Mouse (Mus musculus): ENCODE measurements around the gene Fam172a.

Gene Fam172a

DNA sequence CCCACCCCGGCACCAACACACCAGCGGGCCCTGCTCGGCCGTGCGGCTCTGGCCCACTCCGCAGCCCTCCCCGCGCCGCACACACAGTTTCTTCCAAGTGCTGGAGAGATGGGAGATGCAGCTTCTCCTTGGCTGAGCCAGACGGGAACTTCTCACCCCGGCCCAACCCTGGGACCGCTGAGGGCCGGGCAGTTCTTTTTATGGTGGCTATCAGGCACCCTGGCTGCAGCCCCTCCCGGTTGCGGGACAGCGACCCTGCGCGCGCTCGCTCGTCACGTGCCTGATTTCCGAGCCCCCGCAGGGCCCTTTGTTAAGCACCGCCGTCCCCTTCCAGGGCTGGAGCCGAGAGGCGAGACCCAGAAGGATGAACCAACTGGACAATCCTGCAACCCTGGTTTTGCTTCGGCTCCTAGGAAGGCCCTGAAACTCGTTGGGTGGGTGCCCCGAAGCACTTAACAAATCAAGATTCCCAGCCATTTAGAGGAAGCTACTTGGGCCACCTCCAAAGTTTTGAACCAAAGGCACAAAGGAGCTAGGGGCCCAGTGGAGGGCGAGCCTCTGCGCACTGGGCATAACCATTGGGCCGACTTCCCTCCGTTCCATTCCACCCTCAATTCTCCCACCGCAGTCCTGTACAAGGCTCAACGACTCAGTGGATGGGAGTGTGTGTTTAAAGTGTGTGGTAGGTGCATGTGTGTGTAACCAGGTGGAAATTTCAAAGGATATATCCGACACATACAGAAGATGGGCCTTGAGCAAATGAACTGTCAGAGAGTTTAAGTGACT, 477.7 kb downstream of the Fam172a start:
- no peak for DNase-seq (ENCODE audit: low read depth, low spot score)

DNA sequence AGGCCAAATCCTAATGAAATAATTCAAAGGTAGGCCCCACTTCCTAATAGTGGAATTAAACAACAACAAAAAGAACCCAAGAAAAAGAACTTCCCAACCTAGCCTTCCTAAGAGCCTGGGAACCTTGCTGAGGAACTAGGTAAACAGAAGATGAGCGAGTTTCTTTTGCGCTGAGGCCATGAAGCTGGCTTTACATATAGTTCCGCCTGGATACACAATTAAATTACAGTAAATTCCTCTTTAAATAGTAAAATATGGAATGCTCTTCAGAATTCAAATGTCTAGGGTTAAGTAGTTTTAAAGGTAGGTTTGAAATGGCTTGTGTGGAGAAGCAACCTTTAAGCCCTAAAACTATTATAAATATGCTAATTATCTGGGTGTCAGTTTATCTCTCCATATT, 478.4 kb downstream of the Fam172a start:
- DNase-seq (ENCODE audit: low read depth, low spot score): no peak

DNA sequence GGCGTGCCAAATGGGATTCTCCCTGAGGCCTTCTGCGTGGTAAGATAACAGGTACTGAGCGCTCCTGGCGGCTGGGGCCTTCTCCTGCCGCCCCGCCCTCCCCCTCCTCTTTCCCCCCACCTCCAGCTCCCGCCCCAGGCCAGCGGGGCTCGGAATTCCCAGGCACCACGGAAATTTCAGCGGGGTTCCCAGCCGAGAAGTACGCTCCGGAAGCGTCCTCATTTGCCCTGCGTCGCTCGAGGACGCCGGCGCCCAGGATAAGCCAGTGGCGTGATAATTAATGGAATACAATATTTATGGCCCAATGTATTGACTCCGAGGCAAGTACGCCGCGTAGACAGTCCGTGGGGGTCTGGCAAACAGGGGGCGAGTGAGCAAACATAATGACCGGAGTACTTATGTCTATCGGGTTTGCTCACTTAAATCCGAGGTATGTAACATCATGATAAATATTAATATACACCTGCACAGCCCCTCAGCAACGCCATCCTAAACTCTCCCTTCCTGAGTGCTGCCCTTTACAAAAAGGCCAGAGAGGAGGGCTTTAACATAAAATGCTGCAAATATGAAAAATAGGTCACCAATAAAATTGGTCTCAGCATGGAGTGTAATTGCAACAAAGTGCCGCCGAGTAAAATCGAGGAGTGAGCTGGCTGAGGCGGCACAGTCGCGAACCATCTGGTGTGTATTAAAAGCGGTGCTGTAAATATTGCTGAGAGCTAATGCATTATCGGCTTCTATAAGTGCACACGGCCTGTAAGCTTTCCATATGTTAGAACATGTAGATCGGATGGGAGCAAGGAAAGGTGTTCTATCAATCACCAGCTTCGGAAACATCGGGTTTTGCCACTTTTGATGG, 479.5 kb downstream of the Fam172a start:
- no peak for DNase-seq (ENCODE audit: low read depth, low spot score)

DNA sequence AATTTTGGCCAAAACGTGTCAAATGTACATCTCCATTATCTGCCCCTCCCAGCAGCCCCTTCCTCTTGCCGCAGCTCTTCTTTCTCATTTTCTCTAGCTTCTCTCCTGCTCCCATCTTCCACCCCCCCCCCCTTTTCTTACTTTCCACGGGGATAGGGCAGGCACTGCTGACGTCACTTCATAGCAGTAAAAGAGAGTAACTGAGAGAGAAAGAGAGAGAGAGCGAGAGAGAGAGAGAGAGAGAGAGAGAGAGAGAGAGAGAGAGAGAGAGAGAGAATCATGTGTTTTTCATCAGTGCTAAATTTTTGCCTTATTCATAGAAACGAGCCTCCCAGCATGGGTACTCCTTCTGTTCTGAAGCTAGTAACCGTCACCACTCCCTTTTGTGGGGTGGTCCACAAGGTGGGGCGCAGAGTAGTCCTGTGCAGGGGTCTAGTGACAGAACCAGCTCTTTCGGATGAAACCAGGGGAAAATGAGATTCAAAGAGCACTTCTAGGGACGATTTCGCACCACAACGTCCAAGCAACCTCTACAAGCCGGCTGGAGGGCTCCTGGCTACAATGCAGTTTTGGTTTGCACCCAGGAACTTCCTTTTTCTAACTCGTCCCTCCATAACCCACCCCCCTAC, 480.2 kb downstream of the Fam172a start:
- DNase-seq (ENCODE audit: low read depth, low spot score): no peak

DNA sequence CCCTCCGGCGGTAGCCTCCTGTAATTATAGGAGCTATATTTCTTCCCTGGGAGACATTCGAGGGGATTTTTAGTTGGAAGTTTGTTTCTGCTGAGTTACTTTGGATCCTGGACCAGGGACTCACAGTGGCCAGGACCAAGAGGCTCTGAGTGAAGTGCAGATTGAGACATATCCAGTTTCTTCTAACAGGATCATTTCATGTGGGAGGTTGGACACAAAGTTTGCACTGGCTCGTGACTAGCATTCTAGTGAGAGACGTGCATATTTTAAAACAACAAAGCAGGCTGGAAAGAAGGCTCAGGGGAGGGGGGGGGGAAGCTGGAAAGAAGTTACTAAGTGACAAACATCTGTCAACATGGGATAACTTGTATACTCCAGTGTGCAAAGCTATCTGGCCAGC, 481.2 kb downstream of the Fam172a start:
- DNase-seq (ENCODE audit: low read depth, low spot score): no peak

DNA sequence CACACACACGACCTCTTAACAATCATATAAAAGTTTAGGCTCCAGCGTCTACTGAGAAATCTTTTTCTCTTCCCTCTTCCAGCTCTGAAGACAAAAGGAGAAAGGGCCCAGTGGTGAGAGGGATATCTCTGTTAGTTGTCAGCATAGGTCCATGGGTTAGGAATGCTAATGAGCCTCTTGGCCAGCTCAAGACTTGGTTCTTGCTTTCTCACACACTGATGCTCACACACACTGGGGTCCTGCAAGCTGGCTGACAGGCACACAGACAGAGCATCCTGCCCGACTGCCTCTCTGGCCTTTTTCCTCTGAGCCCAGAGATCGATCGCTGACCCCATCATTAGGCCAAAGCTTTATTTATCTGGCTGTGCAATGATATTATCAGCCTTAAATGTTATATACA, 482.2 kb downstream of the Fam172a start:
- DNase-seq (ENCODE audit: low read depth, low spot score): no peak

DNA sequence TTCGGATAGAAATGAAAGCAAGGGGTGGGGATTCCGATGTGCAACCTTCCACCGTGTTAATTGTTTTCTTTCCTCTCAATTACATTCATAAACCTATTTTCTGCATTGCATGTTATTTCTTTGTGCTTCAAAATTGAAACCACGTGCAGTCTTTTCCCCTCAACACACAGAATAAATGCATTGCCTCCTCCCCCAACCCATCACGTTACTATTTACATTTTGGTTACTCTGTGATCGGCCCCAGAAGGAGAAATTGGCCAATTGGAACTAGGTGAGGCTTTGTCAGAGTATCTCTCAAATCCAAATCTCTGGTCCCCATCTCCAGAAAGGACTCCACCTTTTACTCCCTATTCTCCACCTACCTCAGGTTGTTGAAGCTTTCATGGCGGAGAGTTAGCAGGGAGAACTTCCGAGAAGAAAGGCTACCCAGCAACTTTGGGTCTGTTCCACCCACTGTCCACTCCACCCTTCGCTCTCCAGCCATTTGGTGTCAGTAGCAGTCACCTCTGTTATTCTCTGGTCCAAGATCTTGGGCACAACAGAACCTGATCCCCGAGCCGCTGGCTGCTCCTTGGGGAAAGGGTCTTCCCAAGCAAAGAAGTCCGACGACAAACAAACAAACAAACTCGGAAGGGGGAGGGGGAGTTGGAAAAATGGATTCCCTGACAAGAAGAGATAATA, 483.1 kb downstream of the Fam172a start:
- DNase-seq (ENCODE audit: low read depth, low spot score): no peak

DNA sequence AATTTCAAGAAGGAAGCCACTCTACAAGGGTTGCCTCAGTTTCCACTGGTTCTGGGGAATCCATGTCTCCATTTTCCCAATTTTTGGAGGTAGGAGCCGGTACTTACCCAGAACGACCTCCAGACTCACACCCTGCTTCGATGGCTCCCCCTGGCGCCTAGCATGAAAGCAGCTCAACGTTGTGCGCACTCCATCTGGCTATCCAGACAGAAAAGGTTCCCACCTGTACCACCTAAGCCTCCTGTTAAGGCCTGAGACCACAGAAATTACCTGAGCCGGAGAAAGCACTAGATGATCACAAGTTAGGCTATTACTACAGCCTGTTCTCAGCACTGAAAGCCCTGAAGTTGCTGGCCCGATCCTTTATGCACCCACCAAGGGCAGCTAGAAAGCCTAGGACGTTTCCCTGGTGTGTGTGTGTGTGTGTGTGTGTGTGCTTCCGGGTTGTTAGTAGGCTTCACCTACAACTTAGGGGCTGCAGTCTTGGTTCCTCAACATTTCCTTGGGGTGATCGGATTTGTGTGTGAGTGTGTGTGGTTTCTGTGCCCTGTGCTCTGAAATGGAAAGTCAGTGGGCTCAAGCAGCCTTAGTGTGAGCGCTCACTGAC, 484.6 kb downstream of the Fam172a start:
- DNase-seq (ENCODE audit: low read depth, low spot score): no peak

DNA sequence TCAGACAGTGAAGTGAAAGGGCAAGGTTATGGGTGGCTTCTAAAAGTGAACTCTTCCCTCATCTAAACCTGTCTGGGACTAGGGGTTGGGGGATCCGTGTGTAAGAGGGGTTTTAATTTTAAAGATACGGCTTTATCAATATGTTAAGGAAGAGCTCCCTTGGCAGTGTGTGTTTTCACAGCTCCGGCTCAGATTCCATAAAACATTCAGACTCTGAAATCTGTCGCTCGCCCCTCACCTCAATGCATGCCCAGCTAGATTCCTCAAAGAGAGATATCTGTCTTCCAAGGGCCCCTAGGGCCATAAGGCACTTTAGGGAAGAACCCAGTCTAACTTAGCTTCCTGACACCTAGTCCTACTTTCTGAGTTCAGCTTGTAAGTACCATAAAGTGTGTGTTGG, 486.0 kb downstream of the Fam172a start:
- no peak for DNase-seq (ENCODE audit: low read depth, low spot score)

DNA sequence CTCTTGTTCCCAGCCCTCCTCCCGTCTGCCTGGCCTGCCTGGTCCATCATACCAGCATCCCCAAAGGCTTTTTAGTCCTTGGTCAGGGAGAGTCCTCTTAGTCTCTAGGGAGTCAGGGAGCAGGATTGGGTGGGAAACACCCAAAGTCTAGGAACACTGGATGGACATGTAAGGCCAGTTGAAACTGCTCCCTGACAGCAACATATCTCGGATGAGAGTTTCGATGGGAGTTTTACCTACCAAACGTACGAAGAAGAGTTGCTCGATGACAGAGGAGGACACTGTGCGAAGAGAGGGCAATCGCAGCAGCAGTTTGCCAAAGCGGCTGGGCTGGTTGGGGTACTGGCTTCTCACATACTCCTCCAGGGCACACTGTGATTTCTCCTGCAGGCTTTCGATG, 487.8 kb downstream of the Fam172a start:
- DNase-seq (ENCODE audit: low read depth, low spot score): no peak

DNA sequence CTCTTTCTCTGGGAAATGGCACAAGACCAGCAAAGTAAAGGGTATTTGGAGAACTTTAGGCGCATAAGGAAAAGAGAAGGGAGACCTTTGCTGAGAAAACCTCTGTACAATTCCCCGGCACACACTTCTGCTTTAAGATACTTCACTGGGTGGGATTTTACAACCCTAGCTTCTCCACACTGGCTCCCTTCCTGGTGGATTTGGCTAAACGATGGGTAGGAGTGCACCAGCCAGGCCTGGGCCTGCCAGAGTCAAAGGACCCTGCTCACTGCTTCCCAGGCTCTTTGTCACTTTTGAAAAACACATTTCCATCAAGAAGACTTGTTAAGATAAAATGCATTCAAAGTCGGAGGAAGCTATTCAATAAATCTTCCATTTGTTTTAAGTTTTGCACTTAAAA, 491.4 kb downstream of the Fam172a start:
- DNase-seq (ENCODE audit: low read depth, low spot score): no peak

DNA sequence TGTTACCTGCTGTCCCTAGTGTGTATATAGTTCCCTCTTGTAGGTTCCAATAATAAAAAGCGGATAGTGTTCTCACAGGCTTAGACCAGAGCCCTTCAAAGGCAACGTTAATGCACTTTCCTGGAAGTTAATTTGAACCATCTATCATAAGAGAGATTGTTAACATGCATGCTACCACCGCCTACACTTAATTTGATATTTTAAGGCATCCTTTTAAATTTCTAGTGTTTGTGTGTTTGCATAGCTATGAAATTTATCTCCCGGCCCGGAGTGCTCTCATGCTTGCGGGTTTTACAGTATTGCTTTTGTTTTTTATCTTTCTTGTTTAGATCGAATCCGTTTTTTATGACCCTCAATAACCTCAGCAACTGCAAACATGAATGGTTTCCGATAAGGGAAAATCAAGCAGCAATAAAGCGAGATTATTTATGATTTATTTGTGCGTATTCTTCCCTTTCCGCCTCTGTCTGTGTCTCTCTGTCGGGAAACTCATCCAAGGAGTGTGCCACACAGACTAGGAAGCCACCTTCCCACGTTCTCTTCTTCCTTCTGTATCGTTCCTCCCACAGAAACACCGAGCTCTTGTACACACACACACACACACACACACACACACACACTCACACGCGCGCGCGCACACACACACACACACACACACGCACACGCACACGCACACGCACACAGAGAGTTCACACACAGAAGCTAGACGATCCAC, 492.5 kb downstream of the Fam172a start:
- no peak for DNase-seq (ENCODE audit: low read depth, low spot score)

DNA sequence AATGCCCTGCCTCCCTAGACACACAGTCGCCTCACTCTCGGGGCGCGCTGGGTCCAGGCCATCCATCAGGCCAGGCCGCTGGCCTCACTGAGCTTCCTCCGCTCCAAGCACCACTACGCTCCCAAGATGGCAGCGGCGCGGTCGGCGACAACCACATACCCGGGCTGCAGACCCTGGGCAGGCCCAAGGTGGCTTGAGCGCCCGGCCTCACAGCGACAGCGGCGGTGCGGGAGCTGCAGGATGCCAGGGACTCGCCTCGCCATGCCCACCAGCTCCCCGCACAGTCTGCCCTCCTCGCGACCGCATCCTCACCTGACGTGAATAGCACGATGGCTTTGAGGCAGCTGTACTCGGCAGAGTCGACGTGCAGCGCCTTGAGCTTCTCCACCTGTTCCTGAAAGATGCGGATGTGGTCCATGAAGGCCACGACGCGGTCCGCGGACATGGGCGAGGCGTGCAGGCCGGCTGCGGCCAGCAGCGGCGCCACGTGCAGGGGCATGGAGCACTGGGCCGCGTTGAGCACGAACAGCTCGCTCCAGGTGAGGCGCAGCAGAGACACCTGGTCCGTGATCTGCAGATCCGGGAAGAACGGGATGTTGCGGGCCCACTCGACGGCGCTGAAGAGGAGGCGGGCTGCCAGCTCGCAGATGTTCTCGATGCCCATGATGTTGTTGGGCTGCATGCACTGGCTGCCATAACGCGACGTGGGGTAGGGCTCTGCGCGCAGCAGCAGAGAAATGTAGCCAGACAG, 493.2 kb downstream of the Fam172a start:
- DNase-seq (ENCODE audit: low read depth, low spot score): no peak

DNA sequence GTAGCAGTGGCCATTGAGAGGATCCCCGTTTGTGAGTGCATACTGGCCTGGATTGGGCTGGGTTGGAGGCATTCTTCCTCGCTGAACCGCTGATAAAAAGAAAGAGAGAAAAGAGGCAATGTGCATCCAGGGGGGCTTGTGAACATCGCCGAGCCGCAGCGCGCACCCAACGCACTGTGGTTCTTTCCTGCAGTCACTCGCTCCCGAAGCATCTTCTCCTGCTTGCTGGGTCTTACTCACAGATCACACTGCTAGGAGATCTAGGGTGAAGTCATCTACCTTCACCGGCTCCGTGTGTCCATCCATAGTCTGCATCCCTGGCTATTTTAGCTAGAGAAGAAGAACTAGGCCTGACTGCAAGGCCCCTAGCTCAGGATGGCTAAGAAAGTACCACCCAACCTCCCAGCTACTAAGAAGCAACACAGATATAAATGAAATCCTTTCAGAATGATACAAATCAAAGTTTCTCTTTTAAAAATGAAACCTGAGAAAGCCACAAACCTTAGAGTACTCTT, 493.8 kb downstream of the Fam172a start:
- DNase-seq (ENCODE audit: low read depth, low spot score): no peak

DNA sequence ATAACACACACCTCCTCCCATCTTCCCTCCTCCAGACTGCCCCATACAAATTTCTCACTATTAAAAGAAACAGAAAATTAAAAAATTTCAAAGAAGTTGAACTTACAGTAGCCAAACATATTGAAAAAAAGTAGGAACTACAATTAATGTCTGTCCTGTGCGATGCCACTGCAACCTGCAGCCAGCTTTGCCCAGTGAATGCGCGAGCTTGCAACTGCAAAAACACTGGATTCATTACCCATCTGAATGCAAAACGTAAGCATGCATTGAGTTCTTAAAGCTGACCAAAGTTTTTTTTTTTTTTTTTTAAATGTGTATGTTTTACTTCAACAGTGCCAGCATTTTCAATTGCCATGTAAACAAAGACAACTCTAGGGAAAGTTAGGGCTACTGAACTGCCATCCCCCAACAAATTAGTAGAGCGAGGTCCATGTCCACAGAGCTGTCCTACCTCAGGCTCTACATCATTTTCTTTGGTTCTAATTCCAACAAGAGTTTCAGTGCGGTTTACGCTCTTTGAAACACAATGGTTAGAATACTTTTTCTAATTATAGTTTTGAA, 494.5 kb downstream of the Fam172a start:
- no peak for DNase-seq (ENCODE audit: low read depth, low spot score)

DNA sequence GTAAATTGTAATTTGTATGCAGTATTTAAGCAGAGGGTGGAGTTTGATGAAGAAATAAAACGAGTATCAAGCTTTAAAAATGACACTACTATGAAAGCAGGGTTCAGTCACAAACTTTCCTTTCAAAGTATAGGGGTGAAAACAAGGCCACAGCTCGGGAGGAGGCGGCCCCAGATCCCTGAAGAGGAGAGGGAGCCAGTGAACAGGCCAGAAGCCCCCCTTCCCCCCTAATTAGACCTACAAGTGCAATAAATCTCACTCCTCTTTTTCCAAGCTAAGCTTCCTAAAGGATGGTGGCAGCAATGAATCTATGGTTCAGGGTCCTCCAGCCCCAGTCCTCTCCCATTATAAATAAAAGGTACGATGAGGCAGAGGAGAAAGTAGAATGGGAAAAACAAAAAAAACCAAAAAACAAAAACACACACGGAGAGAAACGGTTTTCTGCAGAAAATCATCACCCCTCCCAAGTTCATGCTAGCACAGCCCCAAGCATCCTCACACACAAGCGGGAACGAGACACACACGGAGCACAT, 495.5 kb downstream of the Fam172a start:
- DNase-seq (ENCODE audit: low read depth, low spot score): no peak

DNA sequence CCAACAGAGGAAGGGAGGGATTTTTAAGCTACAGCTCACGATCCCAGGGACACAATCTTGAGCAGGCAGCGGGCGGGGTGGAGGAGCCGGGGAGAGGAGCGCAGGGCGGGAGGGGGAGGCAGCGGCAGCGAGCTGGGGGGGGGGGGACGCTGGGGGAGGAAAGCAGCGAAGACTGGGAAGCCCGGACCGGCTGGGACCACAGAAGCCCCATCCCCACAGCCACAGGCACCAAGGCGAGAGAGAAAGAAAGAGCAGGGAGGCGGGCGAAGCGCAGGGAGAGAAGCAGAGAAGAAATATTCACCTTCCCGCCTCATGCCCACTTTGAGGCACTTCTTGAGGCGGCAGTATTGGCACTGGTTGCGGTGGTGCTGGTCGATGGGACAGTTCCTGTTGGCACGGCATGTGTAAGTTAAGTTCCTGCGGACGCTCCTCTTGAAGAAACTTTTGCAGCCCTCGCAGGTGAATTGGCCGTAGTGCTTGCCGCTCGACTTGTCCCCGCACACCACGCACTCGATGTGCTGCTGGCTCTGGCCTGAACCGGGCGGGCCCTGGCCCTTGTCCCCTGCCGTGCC, 496.1 kb downstream of the Fam172a start:
- no peak for DNase-seq (ENCODE audit: low read depth, low spot score)

DNA sequence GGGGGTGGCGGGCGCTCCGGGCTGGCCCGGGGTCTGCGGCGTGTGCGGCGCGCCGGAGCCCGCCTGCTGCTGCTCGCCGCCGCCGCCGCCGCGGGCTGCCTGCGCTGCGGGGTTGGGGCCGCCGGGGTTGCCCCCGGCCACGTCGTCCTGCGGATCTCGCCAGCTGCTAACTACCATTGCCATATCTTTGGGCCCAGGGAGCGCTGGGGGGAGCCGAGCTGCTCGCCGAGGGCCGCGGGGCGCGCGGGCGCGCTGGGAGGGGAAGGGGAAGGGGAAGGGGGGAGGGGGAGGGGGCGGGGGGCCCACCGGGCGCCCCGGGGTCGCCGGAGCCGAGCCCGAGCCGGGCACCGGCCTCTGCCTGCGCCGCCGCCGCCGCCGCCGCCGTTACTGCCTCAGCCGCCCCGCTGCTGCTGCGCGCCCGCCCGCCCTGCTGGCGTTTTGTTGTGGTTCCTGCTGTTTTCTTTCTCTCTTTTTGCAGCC, 496.6 kb downstream of the Fam172a start:
- no peak for DNase-seq (ENCODE audit: low read depth, low spot score)

All from skeletal muscle tissue, adult 2 months (tissue).